Mouse (Mus musculus) kidney, postnatal 0 days (tissue): ENCODE measurements around the gene Spag6. TPM values are rescaled to one million over a fixed set of nuclear protein-coding genes. Genes with fewer than 3 reads are reported as not detected.
A peak's percentile ranks its signal among the peaks of the same experiment; 100 is the strongest.

Source experiments
- ATAC-seq: fragments of 200-750 bp; cut with Nextera tagmentation; replicated peaks from 2 replicates; pipeline ENCODE4 v1.8.0; 2017; ENCODE audit warnings: low read depth, moderate number of reproducible peaks, moderate TSS enrichment, moderate library complexity; ENCODE audit not compliant: low FRiP score
- DNase-seq: peaks from one replicate; pipeline ENCODE4 v3.0.0-alpha.2; 2016; ENCODE audit warnings: low spot score
- H3K27ac ChIP-seq: fragments of 300-500 bp; sonication (generic); 2 replicates; pipeline ENCODE4 v1.5.1; 2014; ENCODE audit warnings: mild to moderate bottlenecking
- H3K27me3 ChIP-seq: fragments of 300-500 bp; sonication (generic); 2 replicates; pipeline ENCODE4 v1.6.1; 2014; ENCODE audit warnings: low read length, mixed read lengths; ENCODE audit not compliant: insufficient read depth
- H3K36me3 ChIP-seq: fragments of 300-500 bp; sonication (generic); 2 replicates; pipeline ENCODE4 v1.6.1; 2014; ENCODE audit warnings: low read length, mixed read lengths; ENCODE audit not compliant: insufficient read depth
- H3K4me1 ChIP-seq: fragments of 300-500 bp; sonication (generic); replicated peaks from 2 replicates; pipeline ENCODE4 v1.6.1; 2014; ENCODE audit warnings: antibody characterized with exemption, low read length, mixed read lengths; ENCODE audit not compliant: insufficient read depth
- H3K4me2 ChIP-seq: fragments of 300-500 bp; sonication (generic); 2 replicates; pipeline ENCODE4 v1.6.1; 2014; ENCODE audit warnings: mild to moderate bottlenecking, low read length, moderate library complexity, mixed read lengths
- H3K4me3 ChIP-seq: fragments of 300-500 bp; sonication (generic); replicated peaks from 2 replicates; pipeline ENCODE4 v1.5.1; 2014; ENCODE audit warnings: low read depth, low read length
- H3K9ac ChIP-seq: fragments of 300-500 bp; sonication (generic); 2 replicates; pipeline ENCODE4 v1.6.1; 2014; ENCODE audit warnings: low read depth, low read length
- H3K9me3 ChIP-seq: fragments of 300-500 bp; sonication (generic); replicated peaks from 2 replicates; pipeline ENCODE4 v1.6.1; 2016; ENCODE audit warnings: low read length, inconsistent platforms, mixed read lengths
- CTCF ChIP-seq: IDR thresholded peaks from 2 replicates; pipeline ENCODE4 v1.5.1; 2016; ENCODE audit warnings: antibody characterized with exemption, low read depth, mild to moderate bottlenecking, moderate library complexity
- WGBS: fragments of 180-500 bp; shearing (Covaris S2); extraction: QIAGEN DNeasy Blood & Tissue Kit; methylation state at CpG from one replicate; pipeline ENCODE4 v1.1.7; 2014; 5-methylcytosine and 5-hydroxymethylcytosine counted together
- polyA plus RNA-seq: library from polyadenylated mRNA; unstranded; fragments of >200 nt; fragmentation: Nextera tagmentation; extraction: Ambion mirVana; gene quantifications from 2 replicates; pipeline ENCODE4 v1.2.1, GENCODE M21; 2015

Gene Spag6
- polyA plus RNA-seq, 1 experiment from 2014 or later: 0.18 TPM

DNA sequence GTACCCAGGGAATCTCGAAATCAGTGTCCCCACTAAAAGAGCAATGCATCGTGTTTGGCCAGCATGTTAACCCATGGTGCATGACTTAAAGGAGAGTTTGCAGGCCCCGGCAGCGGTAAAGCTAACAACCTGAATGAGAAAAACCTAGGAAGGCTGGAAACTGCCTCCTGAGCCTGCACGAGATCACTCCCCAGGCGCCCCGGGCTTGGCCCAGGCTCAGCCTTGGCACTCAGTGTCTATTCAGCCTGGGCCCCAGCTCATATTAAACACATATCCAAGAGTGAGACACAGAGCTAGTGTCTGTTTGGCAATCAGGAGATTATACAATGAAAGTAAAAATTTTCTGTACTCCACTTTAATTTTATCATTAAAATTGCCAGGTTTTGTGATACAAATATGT, 87.5 kb downstream of the Spag6 start:
- H3K4me3 ChIP-seq: no peak overlapping the region
- no peak overlapping the region for H3K27ac ChIP-seq
- no peaks in the 10 kb centered on the region for H3K36me3 ChIP-seq
- no peaks in the 10 kb centered on the region for H3K9me3 ChIP-seq
- H3K9ac ChIP-seq: no peak overlapping the region
- no peak for ATAC-seq
- no peak overlapping the region for H3K4me2 ChIP-seq
- WGBS: 84% methylated on average over 7 of the region's 7 CpGs
- TF ChIP-seq CTCF: no peak
- no peak for DNase-seq
- H3K4me1 ChIP-seq: no peaks in the 10 kb centered on the region
- H3K27me3 ChIP-seq: no peaks in the 10 kb centered on the region

DNA sequence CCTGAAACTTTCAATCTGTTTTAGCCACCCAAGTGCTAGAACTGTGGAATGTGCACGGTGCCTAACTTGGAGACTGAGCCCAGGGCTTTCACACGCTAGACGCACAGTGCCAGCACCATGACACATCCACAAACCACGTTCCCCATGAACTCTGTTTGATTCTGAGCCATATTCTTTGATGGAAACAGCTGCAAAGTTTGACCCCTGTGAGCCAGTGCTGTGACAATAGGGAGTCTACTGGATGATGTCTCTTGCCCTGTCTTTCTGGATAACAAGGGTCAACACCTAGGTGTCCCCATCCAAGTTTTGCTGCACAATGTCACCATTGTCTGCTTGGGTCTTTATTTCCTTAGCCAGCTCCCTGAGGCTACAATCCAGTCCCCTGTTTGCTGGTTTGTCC, 100.4 kb downstream of the Spag6 start:
- no peak overlapping the region for H3K4me3 ChIP-seq

DNA sequence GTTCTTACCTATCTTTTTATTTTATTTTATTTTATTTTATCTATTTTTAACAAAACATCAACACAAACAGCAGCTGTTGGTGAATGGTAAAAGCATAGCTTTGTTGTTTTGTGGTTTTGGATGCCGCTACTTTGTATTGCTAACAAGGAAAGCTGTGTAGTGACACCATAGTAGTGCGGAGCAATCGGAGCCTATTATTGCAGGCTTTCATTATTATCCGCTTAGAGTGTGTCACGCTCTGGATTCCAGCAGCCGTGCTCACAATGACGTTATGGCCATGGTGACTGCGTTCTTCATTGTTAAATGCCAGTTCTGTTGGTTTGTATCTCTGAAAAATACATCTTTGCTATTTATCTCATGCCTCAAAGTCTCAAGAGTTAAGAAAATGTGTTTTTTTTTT, 103.9 kb downstream of the Spag6 start:
- Histone ChIP-seq H3K4me1 (peaks cover 8% of the 10 kb centered on the region), H3K9me3 (no peaks in the 10 kb centered on the region), H3K27me3 (peaks cover 39% of the 10 kb centered on the region), H3K4me3 (no peak overlapping the region), H3K27ac (no peak overlapping the region), H3K9ac (no peak overlapping the region), H3K4me2 (no peak overlapping the region), H3K36me3 (no peaks in the 10 kb centered on the region)
- 78% methylated on average over 8 of the region's 8 CpGs for WGBS
- TF ChIP-seq CTCF: no peak
- DNase-seq (no peak), ATAC-seq (no peak)

More for the DNA sequence above, 100.4 kb downstream of the Spag6 start:
- no peak for TF ChIP-seq CTCF
- DNase-seq: no peak
- peaks cover 15% of the 10 kb centered on the region for H3K27me3 ChIP-seq
- H3K27ac ChIP-seq: no peak overlapping the region
- H3K4me2 ChIP-seq: no peak overlapping the region
- no peaks in the 10 kb centered on the region for H3K9me3 ChIP-seq
- WGBS: 73% methylated on average over 4 of the region's 4 CpGs
- no peak overlapping the region for H3K9ac ChIP-seq
- no peaks in the 10 kb centered on the region for H3K36me3 ChIP-seq
- ATAC-seq: no peak
- no peaks in the 10 kb centered on the region for H3K4me1 ChIP-seq

DNA sequence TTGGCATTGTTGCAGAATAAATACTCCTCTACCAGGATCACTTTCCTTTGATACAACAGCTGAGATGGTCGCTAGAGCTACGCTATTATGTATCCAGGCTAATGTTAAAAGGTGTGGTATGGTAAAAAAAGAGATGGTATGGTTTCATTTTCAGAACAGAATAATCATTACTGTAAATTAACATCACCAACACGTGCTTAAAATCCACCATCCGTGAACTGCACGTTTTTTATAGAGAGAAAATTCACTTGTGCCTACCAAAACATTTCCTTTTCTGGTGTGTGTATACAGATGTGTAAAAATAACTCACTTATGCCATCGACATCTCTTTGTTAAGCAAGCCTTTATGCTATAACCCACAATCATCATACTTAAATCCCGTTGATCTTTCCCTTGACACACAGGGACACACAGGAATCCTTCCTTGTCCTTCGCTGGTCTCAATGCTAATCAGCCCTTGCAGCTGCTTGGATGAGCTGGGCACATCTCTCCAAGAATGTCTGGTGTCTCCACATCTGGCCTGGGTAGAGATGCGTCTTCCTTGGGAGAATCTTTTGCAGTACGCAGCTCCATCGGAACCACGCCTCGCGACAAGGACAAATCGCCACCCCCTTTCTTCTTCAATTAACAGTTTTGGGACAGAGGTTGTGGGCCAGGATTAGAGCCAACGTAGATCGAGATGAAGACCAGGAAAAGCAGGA, 105.6 kb downstream of the Spag6 start:
- Histone ChIP-seq H3K27me3 (peaks cover 39% of the 10 kb centered on the region), H3K27ac (no peak overlapping the region), H3K4me1 (peaks cover 8% of the 10 kb centered on the region), H3K9me3 (no peaks in the 10 kb centered on the region), H3K36me3 (no peaks in the 10 kb centered on the region), H3K4me2 (peak overlapping the region; percentile 67), H3K4me3 (peak overlapping the region; percentile 45), H3K9ac (no peak overlapping the region)
- TF ChIP-seq CTCF: no peak
- 11% methylated on average over 17 of the region's 17 CpGs for WGBS
- no peak for ATAC-seq
- DNase-seq: no peak

Other genes starting within 250 kb of the Spag6 start
- gene Commd3, start 21.6 kb upstream of the Spag6 start, polyA plus RNA-seq: 281 and 292 TPM in 2 replicates
- 29.0 and 29.2 TPM in 2 replicates for gene Bmi1, start 17.0 kb upstream of the Spag6 start, polyA plus RNA-seq